Mouse (Mus musculus): ENCODE measurements at regions not wholly inside any gene's neighbourhood (a gene's known extent, or its start where the extent isn't known, plus 50 kb on each side); places are given as distances from the start of the nearest gene placed in this dataset.

DNA sequence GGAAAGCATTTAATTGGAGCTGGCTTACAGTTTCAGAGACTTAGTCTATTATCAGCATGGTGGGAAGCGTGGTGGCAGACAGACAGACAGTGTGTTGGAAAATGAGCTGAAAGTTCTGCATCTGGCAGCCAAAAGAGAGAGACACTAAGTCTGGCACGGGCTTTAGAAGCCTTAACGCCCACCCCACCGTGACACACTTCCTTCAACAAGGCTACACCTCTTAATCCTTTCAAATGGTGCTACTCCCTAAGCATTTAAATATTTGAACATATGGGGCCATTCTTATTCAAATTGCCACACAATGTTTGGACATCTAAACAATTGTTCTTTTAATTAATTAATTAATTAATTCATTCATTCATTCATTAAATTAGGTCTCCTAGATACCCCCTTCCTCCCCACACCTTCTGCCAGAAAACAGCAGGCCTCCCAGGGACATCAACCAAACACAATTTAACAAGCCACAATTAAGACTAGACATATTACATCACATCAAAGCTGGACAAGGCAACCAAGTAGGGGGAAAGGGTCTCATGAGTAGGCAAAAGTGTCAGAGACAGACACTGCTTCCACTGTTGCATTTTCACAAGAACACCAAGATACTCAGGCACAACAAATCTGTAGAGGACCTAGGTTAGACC lies 135.4 kb upstream of the Ptbp2 start:
- Histone ChIP-seq H3K4me3 (ENCODE audit: insufficient read depth, low read depth, low read length) (no peak overlapping the region), H3K9ac (ENCODE audit: low read depth, low read length) (no peak overlapping the region), H3K27me3 (ENCODE audit: control insufficient read depth, insufficient read depth, low read length) (no peaks in the 10 kb centered on the region), H3K27ac (replicated peaks; ENCODE audit: insufficient read depth, low read depth, low read length) (no peak overlapping the region), H3K4me1 (ENCODE audit: control insufficient read depth, insufficient read depth, low read length) (no peaks in the 10 kb centered on the region), H3K36me3 (ENCODE audit: control insufficient read depth, insufficient read depth, low read length) (no peaks in the 10 kb centered on the region), H3K79me2 (ENCODE audit: control insufficient read depth, insufficient read depth, low read length) (no peaks in the 10 kb centered on the region)
- WGBS = 84% methylated on average over 4 of the region's 4 CpGs
- TF ChIP-seq POLR2A (IDR thresholded peaks at IDR 0.05; ENCODE audit: extremely low read depth, insufficient read depth, low read length) (no peak), CTCF (IDR thresholded peaks at IDR 0.05; ENCODE audit: low read depth, low read length) (no peak)
- DNase-seq (ENCODE audit: extremely low read depth, low read depth, low spot score) = no peak

DNA sequence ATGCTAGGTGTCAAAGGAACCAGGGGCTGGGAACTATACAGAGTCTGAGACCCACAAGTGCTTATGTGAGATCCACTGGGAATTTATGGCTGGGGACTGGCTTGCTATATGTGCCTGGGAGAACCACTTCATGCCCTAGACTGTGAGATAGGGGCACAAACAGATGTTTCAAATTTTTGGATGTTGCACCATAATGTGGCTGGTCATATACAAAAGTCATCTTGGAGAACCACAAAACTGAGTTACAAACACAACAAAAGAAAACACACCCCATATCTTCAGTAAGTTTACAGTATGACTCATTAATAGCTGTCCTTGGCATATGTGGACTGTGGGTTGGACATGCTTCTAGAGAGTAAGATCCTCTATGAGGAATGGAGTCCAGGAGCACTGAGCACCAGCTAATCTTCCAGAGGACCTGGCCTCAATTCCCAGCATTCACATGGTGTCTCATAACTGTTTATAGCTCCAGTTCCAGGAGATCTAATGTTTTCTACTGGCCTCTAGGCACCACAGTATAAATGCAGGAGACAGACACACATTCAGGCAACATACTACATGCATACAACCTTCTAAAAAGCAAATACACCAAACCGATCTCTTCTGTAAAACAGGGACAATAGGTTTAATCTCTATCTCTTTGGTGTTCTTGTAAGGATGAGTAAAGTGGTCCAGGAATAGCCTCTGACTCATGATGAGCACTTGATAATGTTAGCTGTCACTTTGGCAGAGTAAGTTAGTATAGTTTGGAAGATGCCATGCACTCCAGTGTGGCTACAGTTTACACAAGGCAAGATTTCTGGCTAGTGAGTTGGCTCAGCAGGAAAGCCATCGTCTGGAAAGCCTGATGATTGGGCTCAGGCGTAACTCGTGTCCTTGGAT lies 132.0 kb upstream of the Ptbp2 start:
- Histone ChIP-seq H3K27me3 (ENCODE audit: control insufficient read depth, insufficient read depth, low read length) (no peaks in the 10 kb centered on the region), H3K4me3 (ENCODE audit: insufficient read depth, low read depth, low read length) (no peak overlapping the region), H3K4me1 (ENCODE audit: control insufficient read depth, insufficient read depth, low read length) (no peaks in the 10 kb centered on the region), H3K9ac (ENCODE audit: low read depth, low read length) (no peak overlapping the region), H3K36me3 (ENCODE audit: control insufficient read depth, insufficient read depth, low read length) (no peaks in the 10 kb centered on the region), H3K27ac (replicated peaks; ENCODE audit: insufficient read depth, low read depth, low read length) (no peak overlapping the region), H3K79me2 (ENCODE audit: control insufficient read depth, insufficient read depth, low read length) (no peaks in the 10 kb centered on the region)
- 79% methylated on average over 4 of the region's 4 CpGs for WGBS
- TF ChIP-seq POLR2A (IDR thresholded peaks at IDR 0.05; ENCODE audit: extremely low read depth, insufficient read depth, low read length) = no peak
- no peak for TF ChIP-seq CTCF (IDR thresholded peaks at IDR 0.05; ENCODE audit: low read depth, low read length)
- no peak for DNase-seq (ENCODE audit: extremely low read depth, low read depth, low spot score)

DNA sequence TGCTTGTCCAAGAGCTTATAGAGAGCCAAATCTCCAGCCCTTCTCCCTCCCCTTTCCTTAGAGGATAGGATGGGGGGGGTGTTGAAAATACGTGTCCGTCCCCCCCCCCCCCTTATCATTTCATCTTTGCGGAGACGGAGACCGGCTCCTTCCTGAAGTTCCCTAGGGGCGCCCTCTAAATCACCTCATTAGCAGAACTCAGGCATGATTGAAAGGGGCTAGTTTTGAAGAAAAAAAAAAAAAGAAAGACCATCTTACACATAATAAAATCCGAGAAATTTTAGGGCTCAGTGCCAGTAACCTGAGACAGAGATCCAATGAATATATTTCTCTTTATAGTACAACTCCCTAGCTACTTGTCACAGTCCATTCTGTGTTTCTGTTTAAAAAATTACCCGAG lies 127.3 kb upstream of the Ptbp2 start:
- Histone ChIP-seq H3K9ac (ENCODE audit: low read depth, low read length) (no peak overlapping the region), H3K4me3 (ENCODE audit: insufficient read depth, low read depth, low read length) (no peak overlapping the region), H3K4me1 (ENCODE audit: control insufficient read depth, insufficient read depth, low read length) (no peaks in the 10 kb centered on the region), H3K36me3 (ENCODE audit: control insufficient read depth, insufficient read depth, low read length) (no peaks in the 10 kb centered on the region), H3K27ac (replicated peaks; ENCODE audit: insufficient read depth, low read depth, low read length) (no peak overlapping the region), H3K27me3 (ENCODE audit: control insufficient read depth, insufficient read depth, low read length) (no peaks in the 10 kb centered on the region), H3K79me2 (ENCODE audit: control insufficient read depth, insufficient read depth, low read length) (no peaks in the 10 kb centered on the region)
- WGBS = 82% methylated on average over 8 of the region's 8 CpGs
- DNase-seq (ENCODE audit: extremely low read depth, low read depth, low spot score) = no peak
- TF ChIP-seq CTCF (IDR thresholded peaks at IDR 0.05; ENCODE audit: low read depth, low read length) = no peak
- TF ChIP-seq POLR2A (IDR thresholded peaks at IDR 0.05; ENCODE audit: extremely low read depth, insufficient read depth, low read length) = no peak

- Histone ChIP-seq H3K27ac (replicated peaks; ENCODE audit: insufficient read depth, low read depth, low read length) (no peak overlapping the region), H3K4me3 (ENCODE audit: insufficient read depth, low read depth, low read length) (no peak overlapping the region), H3K36me3 (ENCODE audit: control insufficient read depth, insufficient read depth, low read length) (no peaks in the 10 kb centered on the region), H3K27me3 (ENCODE audit: control insufficient read depth, insufficient read depth, low read length) (no peaks in the 10 kb centered on the region; the same call in 1 of the 2 replicates), H3K79me2 (ENCODE audit: control insufficient read depth, insufficient read depth, low read length) (no peaks in the 10 kb centered on the region), H3K4me1 (ENCODE audit: control insufficient read depth, insufficient read depth, low read length) (no peaks in the 10 kb centered on the region), H3K9ac (ENCODE audit: low read depth, low read length) (no peak overlapping the region)
- no peak for TF ChIP-seq POLR2A (IDR thresholded peaks at IDR 0.05; ENCODE audit: extremely low read depth, insufficient read depth, low read length)
- TF ChIP-seq CTCF (IDR thresholded peaks at IDR 0.05; ENCODE audit: low read depth, low read length) = no peak
- DNase-seq (ENCODE audit: extremely low read depth, low read depth, low spot score) = no peak
- 89% methylated on average over 3 of the region's 3 CpGs for WGBS
These were observed 120.0 kb upstream of the Ptbp2 start for GRCm38 (mm10) chr3:119904244-119904643.

DNA sequence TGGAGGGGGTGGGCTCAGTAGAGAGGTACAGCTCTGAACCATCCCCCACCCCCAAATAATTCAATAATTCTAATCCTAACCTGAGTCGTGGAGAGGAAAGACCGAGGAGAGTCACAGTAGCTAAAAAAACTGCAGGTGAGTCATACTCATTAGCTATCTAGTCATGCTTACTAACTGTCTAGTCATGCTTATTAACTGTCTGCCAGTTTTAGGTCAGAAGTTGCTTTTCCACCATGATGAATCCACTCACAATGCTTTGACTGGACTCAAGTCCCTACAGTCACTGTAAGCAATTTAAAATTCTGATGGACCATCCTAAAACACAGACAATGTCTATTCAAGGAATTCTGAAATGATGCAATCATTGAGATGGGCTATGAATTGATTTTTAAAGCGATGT lies 110.9 kb upstream of the Ptbp2 start:
- no peak overlapping the region for H3K4me3 ChIP-seq (ENCODE audit: insufficient read depth, low read depth, low read length)
- TF ChIP-seq POLR2A (IDR thresholded peaks at IDR 0.05; ENCODE audit: extremely low read depth, insufficient read depth, low read length) (no peak), CTCF (IDR thresholded peaks at IDR 0.05; ENCODE audit: low read depth, low read length) (no peak)
- H3K27ac ChIP-seq (replicated peaks; ENCODE audit: insufficient read depth, low read depth, low read length) = no peak overlapping the region
- DNase-seq (ENCODE audit: extremely low read depth, low read depth, low spot score) = no peak
- H3K27me3 ChIP-seq (ENCODE audit: control insufficient read depth, insufficient read depth, low read length) = no peaks in the 10 kb centered on the region
- 89% methylated on average over 3 of the region's 3 CpGs for WGBS
- no peaks in the 10 kb centered on the region for H3K36me3 ChIP-seq (ENCODE audit: control insufficient read depth, insufficient read depth, low read length)
- no peak overlapping the region for H3K9ac ChIP-seq (ENCODE audit: low read depth, low read length)
- H3K4me1 ChIP-seq (ENCODE audit: control insufficient read depth, insufficient read depth, low read length) = peaks cover 2% of the 10 kb centered on the region; the same call in 1 of the 2 replicates
- no peaks in the 10 kb centered on the region for H3K79me2 ChIP-seq (ENCODE audit: control insufficient read depth, insufficient read depth, low read length)

GRCm38 (mm10) chr3:119894035-119894434 lies 109.8 kb upstream of the Ptbp2 start:
- Histone ChIP-seq H3K27ac (replicated peaks; ENCODE audit: insufficient read depth, low read depth, low read length) (no peak overlapping the region), H3K4me3 (ENCODE audit: insufficient read depth, low read depth, low read length) (no peak overlapping the region), H3K27me3 (ENCODE audit: control insufficient read depth, insufficient read depth, low read length) (no peaks in the 10 kb centered on the region), H3K36me3 (ENCODE audit: control insufficient read depth, insufficient read depth, low read length) (no peaks in the 10 kb centered on the region), H3K79me2 (ENCODE audit: control insufficient read depth, insufficient read depth, low read length) (no peaks in the 10 kb centered on the region), H3K9ac (ENCODE audit: low read depth, low read length) (no peak overlapping the region), H3K4me1 (ENCODE audit: control insufficient read depth, insufficient read depth, low read length) (peaks cover 2% of the 10 kb centered on the region; the same call in 1 of the 2 replicates)
- TF ChIP-seq CTCF (IDR thresholded peaks at IDR 0.05; ENCODE audit: low read depth, low read length) = no peak
- TF ChIP-seq POLR2A (IDR thresholded peaks at IDR 0.05; ENCODE audit: extremely low read depth, insufficient read depth, low read length) = no peak
- 24% methylated on average over 10 of the region's 10 CpGs for WGBS
- DNase-seq (ENCODE audit: extremely low read depth, low read depth, low spot score) = peak; percentile 9

All from liver, adult 2 months (tissue).